Mouse (Mus musculus) CH12.LX (cell line): ENCODE data around the gene Hibadh.
"Not testable (repeated sequence)": the region's sequence is repeated elsewhere in the genome, so short reads cannot be mapped to it uniquely, and the experiment has no call there.

Source experiments
- BHLHE40 ChIP-seq: IDR thresholded peaks from 2 replicates; pipeline ENCODE4 v1.6.1; 2011; ENCODE audit warnings: mild to moderate bottlenecking, low read depth, low read length, improper control_type of control experiment
- CTCF ChIP-seq, 2 experiments: IDR thresholded peaks in 1 of 2; conservative IDR thresholded peaks in 1 of 2; 2 replicates each; pipeline ENCODE4 v1.5.1; 2011 to 2012; ENCODE audit warnings: low read depth in 2 of 2, low read length in 2 of 2, improper control_type of control experiment in 1 of 2, inconsistent platforms in 1 of 2, mild to moderate bottlenecking in 1 of 2, moderate library complexity in 1 of 2
- EP300 ChIP-seq: IDR thresholded peaks from 2 replicates; pipeline ENCODE4 v1.6.1; 2011; ENCODE audit warnings: low read length, improper control_type of control experiment
- ETS1 ChIP-seq: conservative IDR thresholded peaks from 2 replicates; pipeline ENCODE4 v1.6.1; 2012; ENCODE audit warnings: low read depth, mild to moderate bottlenecking, inconsistent platforms, low read length, improper control_type of control experiment, moderate library complexity
- HCFC1 ChIP-seq: IDR thresholded peaks from 2 replicates; pipeline ENCODE4 v1.6.1; 2012; ENCODE audit warnings: low read depth, mild to moderate bottlenecking, inconsistent platforms, low read length, improper control_type of control experiment
- JUND ChIP-seq: conservative IDR thresholded peaks from 2 replicates; pipeline ENCODE4 v1.6.1; 2011; ENCODE audit warnings: low read depth, low read length, improper control_type of control experiment
- KAT2A ChIP-seq: IDR thresholded peaks from 2 replicates; pipeline ENCODE4 v1.6.1; 2012; ENCODE audit warnings: low read length, improper control_type of control experiment, inconsistent platforms; ENCODE audit not compliant: insufficient replicate concordance
- MAX ChIP-seq: IDR thresholded peaks from 2 replicates; pipeline ENCODE4 v1.6.1; 2011; ENCODE audit warnings: low read length, improper control_type of control experiment
- NRF1 ChIP-seq: IDR thresholded peaks from 2 replicates; pipeline ENCODE4 v1.6.1; 2014; ENCODE audit warnings: low read depth, mild to moderate bottlenecking, inconsistent platforms, low read length, improper control_type of control experiment, moderate library complexity
- POLR2A ChIP-seq: IDR thresholded peaks from 2 replicates; pipeline ENCODE4 v1.6.1; 2011; ENCODE audit warnings: low read depth, mild to moderate bottlenecking, improper control_type of control experiment, low read length
- POLR2AphosphoS2 ChIP-seq: IDR thresholded peaks from 2 replicates; pipeline ENCODE4 v1.6.1; 2011; ENCODE audit warnings: low read depth, low read length, improper control_type of control experiment
- USF2 ChIP-seq: conservative IDR thresholded peaks from 2 replicates; pipeline ENCODE4 v1.6.1; 2011; ENCODE audit warnings: low read depth, low read length, improper control_type of control experiment
- ZNF384 ChIP-seq: IDR thresholded peaks from 2 replicates; pipeline ENCODE4 v1.6.1; 2012; ENCODE audit warnings: low read depth, low read length, improper control_type of control experiment, inconsistent platforms

DNA sequence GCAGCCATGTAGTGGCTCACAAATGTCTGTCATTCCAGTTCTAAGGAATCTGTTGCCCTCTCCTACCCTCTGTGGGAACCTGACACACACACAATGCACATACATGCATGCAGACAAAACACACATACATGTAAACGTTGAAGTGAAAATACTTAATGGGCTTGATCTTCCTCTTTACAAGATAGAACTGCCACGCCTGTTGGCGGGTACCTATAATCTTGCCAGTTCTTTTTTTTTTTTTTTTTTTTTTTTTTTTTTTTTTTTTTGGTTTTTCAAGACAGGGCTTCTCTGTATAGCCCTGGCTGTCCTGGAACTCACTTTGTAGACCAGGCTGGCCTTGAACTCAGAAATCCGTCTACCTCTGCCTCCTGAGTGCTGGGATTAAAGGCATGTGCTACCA is 37.3 kb upstream of the Hibadh start:
- TF ChIP-seq CTCF (conservative IDR thresholded peaks at IDR 0.05 in 1 of 2, IDR thresholded peaks at IDR 0.05 in 1 of 2; ENCODE audit: low read depth in 2 of 2, low read length in 2 of 2); POLR2A; HCFC1; POLR2AphosphoS2; USF2; ETS1; BHLHE40; JUND; MAX; KAT2A; EP300; NRF1: not testable (repeated sequence)
- TF ChIP-seq ZNF384: peak; percentile 51; the same call in 1 of the 2 replicates
